Mouse (Mus musculus): ENCODE measurements around the gene Efna3. TPM values are rescaled to one million over a fixed set of nuclear protein-coding genes. Genes with fewer than 3 reads are reported as not detected.
A peak's percentile ranks its signal among the peaks of the same experiment; 100 is the strongest.

Gene Efna3
- polyA plus RNA-seq, 2 experiments, result 32.1 to 38.1 TPM

- no peak for ATAC-seq (ENCODE audit: low FRiP score, low read depth)
These were observed 46.7 kb downstream of the Efna3 start for GRCm38 (mm10) chr3:89276061-89276460.

GRCm38 (mm10) chr3:89271760-89272159 is 51.0 kb downstream of the Efna3 start:
- no peak for DNase-seq (ENCODE audit: low spot score)

More at GRCm38 (mm10) chr3:89276061-89276460, 46.7 kb downstream of the Efna3 start:
- TF ChIP-seq POLR2A (IDR thresholded peaks at IDR 0.05; ENCODE audit: borderline replicate concordance, extremely low read depth, insufficient read depth, insufficient read length), result no peak
- Histone ChIP-seq H3K36me3 (ENCODE audit: control insufficient read depth, insufficient read depth, low read length) (peaks cover 34% of the 10 kb centered on the region), H3K4me1 (ENCODE audit: control insufficient read depth, insufficient read depth, low read length) (peaks cover 27% of the 10 kb centered on the region), H3K4me2 (replicated peaks; ENCODE audit: low read depth, low read length, severe bottlenecking) (no peak overlapping the region), H3K27ac (replicated peaks; ENCODE audit: low read depth, low read length) (no peak overlapping the region), H3K27me3 (ENCODE audit: control insufficient read depth, insufficient read depth, low read length) (no peaks in the 10 kb centered on the region), H3K4me3 (replicated peaks; ENCODE audit: low read length) (no peak overlapping the region), H3K9ac (ENCODE audit: low read depth, low read length, severe bottlenecking) (no peak overlapping the region), H3K9me3 (ENCODE audit: control insufficient read depth, low read length) (no peaks in the 10 kb centered on the region)
- 93% methylated on average over 13 of the region's 13 CpGs for WGBS
- DNase-seq (ENCODE audit: low spot score), result no peak

GRCm38 (mm10) chr3:89270891-89271290 is 51.9 kb downstream of the Efna3 start:
- ATAC-seq (ENCODE audit: low FRiP score, low read depth) (no peak), DNase-seq (ENCODE audit: low spot score) (no peak)
- WGBS, result 76% methylated on average over 6 of the region's 6 CpGs
- Histone ChIP-seq H3K9me3 (ENCODE audit: control insufficient read depth, low read length) (no peaks in the 10 kb centered on the region), H3K4me3 (replicated peaks; ENCODE audit: low read length) (peak overlapping the region; percentile 53), H3K27ac (replicated peaks; ENCODE audit: low read depth, low read length) (peak overlapping the region; percentile 85), H3K9ac (ENCODE audit: low read depth, low read length, severe bottlenecking) (peak overlapping the region; percentile 75), H3K4me1 (ENCODE audit: control insufficient read depth, insufficient read depth, low read length) (peaks cover 29% of the 10 kb centered on the region), H3K27me3 (ENCODE audit: control insufficient read depth, insufficient read depth, low read length) (no peaks in the 10 kb centered on the region), H3K36me3 (ENCODE audit: control insufficient read depth, insufficient read depth, low read length) (peaks cover 37% of the 10 kb centered on the region), H3K4me2 (replicated peaks; ENCODE audit: low read depth, low read length, severe bottlenecking) (peak overlapping the region; percentile 54)
- TF ChIP-seq POLR2A (IDR thresholded peaks at IDR 0.05; ENCODE audit: borderline replicate concordance, extremely low read depth, insufficient read depth, insufficient read length), result no peak

More at GRCm38 (mm10) chr3:89271760-89272159, 51.0 kb downstream of the Efna3 start:
- WGBS, result 45% methylated on average over 6 of the region's 6 CpGs
- ATAC-seq (ENCODE audit: low FRiP score, low read depth), result no peak
- Histone ChIP-seq H3K9ac (ENCODE audit: low read depth, low read length, severe bottlenecking) (no peak overlapping the region), H3K9me3 (ENCODE audit: control insufficient read depth, low read length) (no peaks in the 10 kb centered on the region), H3K27ac (replicated peaks; ENCODE audit: low read depth, low read length) (no peak overlapping the region), H3K4me1 (ENCODE audit: control insufficient read depth, insufficient read depth, low read length) (peaks cover 32% of the 10 kb centered on the region), H3K4me3 (replicated peaks; ENCODE audit: low read length) (no peak overlapping the region), H3K4me2 (replicated peaks; ENCODE audit: low read depth, low read length, severe bottlenecking) (no peak overlapping the region), H3K27me3 (ENCODE audit: control insufficient read depth, insufficient read depth, low read length) (no peaks in the 10 kb centered on the region), H3K36me3 (ENCODE audit: control insufficient read depth, insufficient read depth, low read length) (peaks cover 41% of the 10 kb centered on the region)
- TF ChIP-seq POLR2A (IDR thresholded peaks at IDR 0.05; ENCODE audit: borderline replicate concordance, extremely low read depth, insufficient read depth, insufficient read length), result no peak

GRCm38 (mm10) chr3:89270051-89270755 is 52.6 kb downstream of the Efna3 start, which contains the start of gene Slc50a1:
Gene Slc50a1, minus strand, starts transcription at chr3:89270570.
- peak; percentile 66 for DNase-seq (ENCODE audit: low spot score)

GRCm38 (mm10) chr3:89268916-89269315 is 53.8 kb downstream of the Efna3 start:
- 55% methylated on average over 8 of the region's 8 CpGs for WGBS
- no peak for TF ChIP-seq POLR2A (IDR thresholded peaks at IDR 0.05; ENCODE audit: borderline replicate concordance, extremely low read depth, insufficient read depth, insufficient read length)
- Histone ChIP-seq H3K4me3 (replicated peaks; ENCODE audit: low read length) (peak overlapping the region; percentile 53; the same call in 1 of the 2 replicates), H3K4me1 (ENCODE audit: control insufficient read depth, insufficient read depth, low read length) (peaks cover 30% of the 10 kb centered on the region), H3K9ac (ENCODE audit: low read depth, low read length, severe bottlenecking) (0 out of 2 replicates have a peak overlapping the region, but pooled peaks have one; percentile 3), H3K4me2 (replicated peaks; ENCODE audit: low read depth, low read length, severe bottlenecking) (peak overlapping the region; percentile 54), H3K9me3 (ENCODE audit: control insufficient read depth, low read length) (no peaks in the 10 kb centered on the region), H3K36me3 (ENCODE audit: control insufficient read depth, insufficient read depth, low read length) (peaks cover 19% of the 10 kb centered on the region), H3K27me3 (ENCODE audit: control insufficient read depth, insufficient read depth, low read length) (no peaks in the 10 kb centered on the region), H3K27ac (replicated peaks; ENCODE audit: low read depth, low read length) (no peak overlapping the region)
- ATAC-seq (ENCODE audit: low FRiP score, low read depth) (no peak), DNase-seq (ENCODE audit: low spot score) (no peak)

More at GRCm38 (mm10) chr3:89270051-89270755, 52.6 kb downstream of the Efna3 start, which contains the start of gene Slc50a1:
- Histone ChIP-seq H3K4me2 (replicated peaks; ENCODE audit: low read depth, low read length, severe bottlenecking) (peak within 1 kb of the TSS; percentile 54), H3K4me3 (replicated peaks; ENCODE audit: low read length) (peak within 1 kb of the TSS; percentile 53), H3K4me1 (ENCODE audit: control insufficient read depth, insufficient read depth, low read length) (peaks cover 30% of the 10 kb centered on the region), H3K9ac (ENCODE audit: low read depth, low read length, severe bottlenecking) (peak within 1 kb of the TSS; percentile 75), H3K27ac (replicated peaks; ENCODE audit: low read depth, low read length) (peak within 1 kb of the TSS; percentile 85), H3K36me3 (ENCODE audit: control insufficient read depth, insufficient read depth, low read length) (peaks cover 30% of the 10 kb centered on the region), H3K27me3 (ENCODE audit: control insufficient read depth, insufficient read depth, low read length) (no peaks in the 10 kb centered on the region), H3K9me3 (ENCODE audit: control insufficient read depth, low read length) (no peaks in the 10 kb centered on the region)
- WGBS, result 3% methylated on average over 37 of the region's 39 CpGs
- ATAC-seq (ENCODE audit: low FRiP score, low read depth), result peak; percentile 76
- TF ChIP-seq POLR2A (IDR thresholded peaks at IDR 0.05; ENCODE audit: borderline replicate concordance, extremely low read depth, insufficient read depth, insufficient read length), result peak; percentile 80; the same call in 1 of the 2 replicates
